Mouse (Mus musculus): ENCODE data around the gene Pdpn. TPM values are rescaled to one million over a fixed set of nuclear protein-coding genes. Genes with fewer than 3 reads are reported as not detected.

Gene Pdpn
- total RNA-seq, 2 experiments from 2014 or later, result 14.7 to 15.9 TPM

DNA sequence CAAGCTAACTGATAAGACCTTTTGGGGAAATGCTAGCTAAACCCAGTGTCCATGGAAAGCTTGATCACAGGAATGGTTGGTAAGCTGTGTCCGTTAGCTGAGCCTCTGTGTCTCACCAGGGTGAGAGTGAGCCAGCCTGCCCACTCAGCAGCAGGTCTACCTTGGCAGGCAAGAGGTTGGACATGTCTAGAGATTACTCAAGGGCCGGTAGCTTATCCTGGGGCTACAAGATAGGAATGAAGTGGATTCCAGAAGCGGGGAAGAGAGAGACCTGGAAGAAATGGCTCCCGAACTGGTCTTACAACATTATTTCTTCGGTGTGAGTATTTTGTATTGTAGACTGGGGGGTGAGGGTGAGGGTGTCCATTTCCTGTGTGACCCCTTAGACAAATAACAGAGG is 1.7 kb upstream of the Pdpn start:
- no peak for DNase-seq (ENCODE audit: low spot score in 2 of 2)
- intact Hi-C loops (cut with DNase I), result no loop called here

DNA sequence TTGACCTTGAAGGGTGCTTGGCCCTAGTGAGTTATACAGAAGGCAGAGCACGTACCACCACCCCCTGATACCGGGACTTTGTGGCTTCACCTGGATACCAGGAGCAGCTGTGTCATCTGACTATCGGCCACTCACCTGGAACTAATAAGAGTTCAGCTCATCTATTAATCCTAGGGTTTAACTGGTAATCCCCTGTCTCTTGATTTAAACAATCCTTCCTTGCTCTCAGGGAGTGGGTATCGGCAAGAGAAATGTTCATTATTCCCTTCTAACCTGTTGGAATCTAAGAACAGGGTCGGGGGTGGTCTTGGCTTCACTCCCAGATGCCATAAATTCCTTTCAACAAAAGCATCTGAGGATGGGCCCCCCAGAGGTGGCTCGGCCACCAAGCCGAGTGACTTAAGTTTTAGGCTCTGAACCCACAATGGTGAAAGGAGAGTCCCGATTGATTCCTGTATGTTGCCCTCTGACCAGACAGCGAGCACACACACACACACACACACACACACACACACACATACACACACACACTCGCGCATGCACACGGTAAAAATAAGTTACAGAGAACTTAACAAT is 837 bp upstream of the Pdpn start:
- no peak for DNase-seq (ENCODE audit: low spot score in 2 of 2)
- intact Hi-C loops (cut with DNase I), result no loop called here

DNA sequence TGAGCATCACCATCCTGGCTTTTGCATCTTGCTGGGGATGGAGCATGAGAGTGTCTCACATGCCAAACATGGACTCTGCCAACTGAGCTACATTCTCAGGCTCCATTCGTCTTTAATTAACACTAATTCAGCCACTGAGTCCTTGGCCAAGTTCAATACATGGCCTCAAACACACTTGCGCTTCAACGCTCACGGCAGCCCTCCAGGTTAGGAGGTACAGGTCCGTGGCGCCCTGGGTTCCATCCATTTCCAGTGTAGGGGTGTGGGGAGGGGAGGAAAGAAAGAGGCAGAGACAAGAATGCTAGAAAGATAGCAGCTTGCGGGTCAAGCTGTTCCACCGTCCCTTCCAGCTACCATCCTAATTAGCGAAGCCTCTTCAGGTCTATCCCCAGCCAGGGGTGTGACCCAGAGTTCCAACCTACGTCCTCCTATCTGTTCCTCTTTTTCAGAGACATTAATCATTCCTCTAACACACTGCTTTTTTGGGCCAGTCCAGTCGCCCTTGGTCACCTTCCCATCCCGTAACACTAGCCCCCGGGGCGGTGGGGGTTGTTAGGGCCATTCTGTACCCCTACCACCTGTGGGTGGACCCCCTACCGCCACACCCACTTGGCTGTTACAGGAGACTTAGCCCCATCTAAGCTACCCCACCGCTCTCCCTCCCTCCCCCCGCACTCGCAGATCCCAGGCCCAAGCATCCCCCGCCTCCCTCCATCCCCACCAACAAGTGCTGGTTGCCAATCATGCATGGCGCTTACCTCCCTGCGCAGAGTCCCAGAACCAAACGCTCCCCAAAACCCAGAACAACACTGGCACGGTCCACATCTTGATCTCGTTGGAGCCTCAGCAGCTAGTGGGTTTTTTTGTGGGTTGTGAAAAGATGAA is 691 bp downstream of the Pdpn start:
- intact Hi-C loops (cut with DNase I), result no loop called here

DNA sequence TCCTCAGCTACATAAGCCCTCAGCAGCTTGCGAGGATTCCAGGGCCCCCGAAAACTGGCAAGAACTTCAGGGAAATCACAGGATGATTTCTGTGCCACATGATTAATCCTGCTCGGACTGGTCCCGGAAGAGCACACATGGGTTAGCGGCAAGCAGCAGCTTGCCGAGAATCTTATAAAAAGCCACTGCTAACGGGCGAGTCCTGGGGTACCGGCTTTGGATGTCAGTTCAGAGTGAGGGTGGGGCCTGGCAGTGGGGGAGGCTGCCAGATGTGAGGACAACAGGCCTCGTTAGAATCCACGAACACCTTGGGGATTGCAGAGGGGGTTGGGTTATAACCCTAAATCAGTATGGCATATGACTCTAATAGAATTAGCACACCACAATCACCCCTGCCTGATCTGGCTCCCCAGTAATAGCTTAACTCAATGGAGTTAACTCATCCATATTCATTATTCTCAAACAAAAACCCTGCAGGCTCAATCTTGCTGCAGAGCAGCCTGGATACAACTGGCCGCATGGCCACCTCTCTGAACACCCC is 2.3 kb downstream of the Pdpn start:
- DNase-seq (ENCODE audit: low spot score in 2 of 2), result no peak
- intact Hi-C loops (cut with DNase I), result no loop called here

More for the DNA sequence above, 691 bp downstream of the Pdpn start:
- DNase-seq (ENCODE audit: low spot score in 2 of 2), result no peak

- no peak for DNase-seq (ENCODE audit: low spot score in 2 of 2)
- intact Hi-C loops (cut with DNase I), result no loop called here
Measured at GRCm38 (mm10) chr4:143296153-143296552, 3.2 kb downstream of the Pdpn start.

DNA sequence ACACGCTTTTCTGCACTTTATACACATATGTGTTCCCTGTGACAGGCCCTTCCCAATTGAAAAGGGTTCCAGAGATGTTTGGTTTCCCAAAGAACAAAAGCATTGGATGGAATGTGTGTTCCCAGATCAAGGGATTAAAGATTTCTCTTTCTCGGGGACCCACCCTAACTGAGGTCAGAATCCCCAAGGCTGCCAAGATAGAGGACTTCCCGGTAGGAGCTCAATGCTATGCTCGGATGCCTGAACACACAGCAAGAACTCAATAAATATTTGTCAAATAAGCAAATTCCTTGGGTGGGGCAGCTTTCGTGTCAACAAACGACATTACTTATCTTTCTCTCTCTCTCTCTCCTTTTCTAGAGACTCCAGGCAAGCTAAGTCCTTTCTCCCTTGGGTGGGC is 5.0 kb downstream of the Pdpn start:
- DNase-seq (ENCODE audit: low spot score in 2 of 2), result no peak
- intact Hi-C loops (cut with DNase I), result no loop called here

- DNase-seq (ENCODE audit: low spot score in 2 of 2), result no peak
- intact Hi-C loops (cut with DNase I), result no loop called here
Measured at GRCm38 (mm10) chr4:143288880-143289279, 10.5 kb downstream of the Pdpn start.

GRCm38 (mm10) chr4:143288473-143288872 is 10.9 kb downstream of the Pdpn start:
- no peak for DNase-seq (ENCODE audit: low spot score in 2 of 2)
- intact Hi-C loops (cut with DNase I), result no loop called here

GRCm38 (mm10) chr4:143287065-143287464 is 12.3 kb downstream of the Pdpn start:
- no peak for DNase-seq (ENCODE audit: low spot score in 2 of 2)
- intact Hi-C loops (cut with DNase I), result no loop called here

GRCm38 (mm10) chr4:143280166-143280565 is 19.2 kb downstream of the Pdpn start:
- no peak for DNase-seq (ENCODE audit: low spot score in 2 of 2)
- intact Hi-C loops (cut with DNase I), result no loop called here

DNA sequence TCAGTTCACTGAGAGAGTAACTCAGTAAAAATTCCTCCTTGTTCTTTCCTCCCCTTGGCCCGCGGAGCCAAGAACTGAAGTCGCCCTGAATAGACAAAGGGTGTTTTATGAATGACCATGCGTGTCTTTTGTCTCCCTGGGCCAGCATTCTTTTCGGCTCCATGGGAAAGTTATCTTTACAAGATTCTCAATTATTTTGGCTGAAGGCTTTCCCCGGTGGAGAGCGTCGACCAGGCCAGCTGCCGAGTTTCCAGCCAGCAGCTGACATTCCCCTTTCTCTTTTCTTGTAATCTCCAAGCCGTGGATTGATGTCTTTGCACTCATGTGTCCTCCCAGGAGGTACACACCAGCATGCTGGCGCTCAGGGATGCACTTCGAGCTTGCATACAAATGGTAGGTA is 19.7 kb downstream of the Pdpn start:
- no peak for DNase-seq (ENCODE audit: low spot score in 2 of 2)
- intact Hi-C loops (cut with DNase I), result no loop called here

- no peak for DNase-seq (ENCODE audit: low spot score in 2 of 2)
- intact Hi-C loops (cut with DNase I), result no loop called here
Measured at GRCm38 (mm10) chr4:143279016-143279415, 20.3 kb downstream of the Pdpn start.

GRCm38 (mm10) chr4:143278429-143278871 is 20.9 kb downstream of the Pdpn start:
- intact Hi-C loops (cut with DNase I), result no loop called here
- peak; percentile 47 to 81 for DNase-seq (ENCODE audit: low spot score in 2 of 2)

- intact Hi-C loops (cut with DNase I), result no loop called here
- DNase-seq (ENCODE audit: low spot score in 2 of 2), result no peak
Measured at GRCm38 (mm10) chr4:143277319-143277718, 22.0 kb downstream of the Pdpn start.

- peak in 1 of 2 experiments; percentile 31 for DNase-seq (ENCODE audit: low spot score in 2 of 2)
- intact Hi-C loops (cut with DNase I), result no loop called here
Measured at GRCm38 (mm10) chr4:143271571-143271970, 27.8 kb downstream of the Pdpn start.

- DNase-seq (ENCODE audit: low spot score in 2 of 2), result no peak
- intact Hi-C loops (cut with DNase I), result no loop called here
Measured at GRCm38 (mm10) chr4:143270903-143271302, 28.5 kb downstream of the Pdpn start.

DNA sequence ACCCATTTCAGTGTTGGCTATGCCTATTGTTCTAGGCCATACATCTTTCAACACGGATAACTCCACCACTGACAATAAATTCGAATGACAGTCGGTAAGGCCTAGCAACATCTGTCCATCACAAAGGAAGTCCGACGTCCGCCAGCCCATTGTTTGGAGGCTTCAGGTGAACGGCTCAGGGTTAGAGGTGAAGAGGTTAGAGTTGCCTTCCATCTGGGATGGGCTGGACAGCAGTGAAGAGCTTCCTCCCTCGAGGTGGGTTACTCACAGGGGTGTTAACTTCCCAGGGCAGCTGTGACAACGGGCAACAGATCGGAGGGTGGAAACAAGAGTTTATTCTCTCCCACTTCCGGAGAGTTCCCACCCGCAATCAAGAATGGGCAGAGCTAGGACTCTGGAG is 36.7 kb downstream of the Pdpn start:
- no peak for DNase-seq (ENCODE audit: low spot score in 2 of 2)
- intact Hi-C loops (cut with DNase I), result no loop called here

GRCm38 (mm10) chr4:143259718-143260349 is 39.5 kb downstream of the Pdpn start:
- intact Hi-C loops (cut with DNase I), result loop anchor here (5.0 kb wide), 2 partner anchors 52 to 122 kb away; no protein-coding TSS in a partner anchor
- DNase-seq (ENCODE audit: low spot score in 2 of 2), result peak in 1 of 2 experiments; percentile 26

GRCm38 (mm10) chr4:143258517-143258916 is 40.8 kb downstream of the Pdpn start:
- DNase-seq (ENCODE audit: low spot score in 2 of 2), result peak in 1 of 2 experiments; percentile 31
- intact Hi-C loops (cut with DNase I), result loop anchor here (5.0 kb wide), 2 partner anchors 54 to 124 kb away; no protein-coding TSS in a partner anchor

DNA sequence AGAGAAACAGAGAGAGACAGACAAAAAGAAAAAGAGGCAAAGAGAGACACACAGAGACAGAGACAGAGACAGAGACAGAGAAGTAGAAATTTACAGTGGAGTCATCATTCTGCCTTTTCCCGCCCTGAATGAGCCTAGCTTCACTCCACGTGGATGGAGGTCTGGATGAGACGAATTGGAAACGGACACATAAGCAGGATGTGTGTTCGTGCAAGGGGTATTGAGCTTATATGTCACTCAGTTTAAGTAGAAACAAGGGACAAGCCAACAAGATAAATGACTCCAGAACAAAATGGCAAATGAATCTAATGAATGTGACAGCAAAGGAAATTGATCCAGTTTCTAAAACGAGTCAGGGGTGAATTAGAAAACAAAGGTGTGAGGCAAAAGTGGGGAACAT is 41.4 kb downstream of the Pdpn start:
- intact Hi-C loops (cut with DNase I), result loop anchor here (5.0 kb wide), 2 partner anchors 54 to 124 kb away; no protein-coding TSS in a partner anchor
- no peak for DNase-seq (ENCODE audit: low spot score in 2 of 2)
